ENCODE assay signal across 31 mouse cellular contexts in the genomic region with DNA sequence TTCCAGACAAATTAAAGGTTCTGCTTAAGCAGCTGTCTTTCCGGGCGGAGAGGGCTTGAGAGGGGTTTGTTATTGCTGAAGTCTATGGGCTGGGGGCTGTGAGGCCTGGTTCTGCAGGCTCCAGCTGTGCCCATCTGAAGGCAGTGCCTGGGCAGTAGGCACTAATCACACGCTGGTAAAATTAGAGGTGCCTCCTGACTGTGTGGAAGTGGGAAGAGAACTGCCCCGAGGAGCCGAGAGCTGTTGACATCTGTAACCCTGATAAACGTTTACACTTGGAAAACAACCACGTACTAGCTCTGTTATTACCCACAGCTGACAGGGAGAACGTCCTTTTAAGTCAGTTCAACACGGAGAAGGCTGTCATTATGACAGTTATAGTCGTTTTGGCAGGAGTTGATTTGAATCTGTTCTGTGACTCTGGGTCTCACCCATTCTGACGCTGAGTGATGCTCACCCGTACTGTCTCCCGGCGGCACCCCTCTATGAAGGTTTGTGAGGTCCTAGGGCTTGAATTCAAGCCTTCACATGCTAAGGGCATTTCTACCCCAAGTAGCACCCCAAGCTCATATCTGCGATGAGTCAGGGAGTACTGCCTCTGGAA. TPM values are rescaled to one million over a fixed set of nuclear protein-coding genes. Genes with fewer than 3 reads are reported as not detected.
DNase-seq lines count a peak whose midpoint lies in the region; ATAC-seq lines count a peak whose summit lies in the region.
"Had no signal": no experiment of that assay in that cellular context is flagged by ENCODE, and none has a peak within 500 bp of the region (broad histone marks: within the 10 kb centered on the region; RNA-seq: fewer than 3 reads in every experiment).

No protein-coding gene starts in this region.

- H3K27ac ChIP-seq in embryonic facial prominence, embryonic 14.5 days (replicated peaks; ENCODE audit: low read depth, low read length) = no peak overlapping the region
- H3K27ac ChIP-seq in embryonic facial prominence, embryonic 10.5 days (replicated peaks) = no peak overlapping the region
- H3K27ac ChIP-seq in heart, embryonic 12.5 days (ENCODE audit: poor library complexity, severe bottlenecking) = no peak overlapping the region
- H3K27ac ChIP-seq: embryonic facial prominence, embryonic 12.5 days; forebrain, embryonic 13.5 days; hindbrain, embryonic 14.5 days; limb, embryonic 10.5 days; limb, embryonic 15.5 days; liver, embryonic 13.5 days; macrophage; midbrain, embryonic 13.5 days; neural tube, embryonic 13.5 days; stomach, postnatal 0 days had no signal

- H3K4me3 ChIP-seq in embryonic facial prominence, embryonic 14.5 days (ENCODE audit: low read depth, low read length) = no peak overlapping the region
- no peak overlapping the region for H3K4me3 ChIP-seq in embryonic facial prominence, embryonic 10.5 days
- no peak overlapping the region for H3K4me3 ChIP-seq in heart, embryonic 12.5 days
- H3K4me3 ChIP-seq: embryonic facial prominence, embryonic 12.5 days; erythroblast, embryonic 14.5 days; forebrain, embryonic 13.5 days; limb, embryonic 10.5 days; limb, embryonic 15.5 days; liver, embryonic 13.5 days; midbrain, embryonic 13.5 days; neural tube, embryonic 13.5 days had no signal

- H3K27me3 ChIP-seq in embryonic facial prominence, embryonic 14.5 days (replicated peaks; ENCODE audit: control insufficient read depth, insufficient read depth, low read length) = no peaks in the 10 kb centered on the region
- H3K27me3 ChIP-seq in embryonic facial prominence, embryonic 10.5 days (replicated peaks; ENCODE audit: low read depth, poor library complexity, severe bottlenecking) = no peaks in the 10 kb centered on the region
- no peaks in the 10 kb centered on the region; the same call in 1 of the 2 replicates for H3K27me3 ChIP-seq in heart, embryonic 12.5 days (replicated peaks)
- H3K27me3 ChIP-seq: embryonic facial prominence, embryonic 12.5 days; forebrain, embryonic 13.5 days; limb, embryonic 15.5 days; liver, embryonic 13.5 days; midbrain, embryonic 13.5 days; neural tube, embryonic 13.5 days; Patski had no signal

- intact Hi-C loops in heart, postnatal 36 days (cut with DNase I) = no loop called here
- intact Hi-C loops in heart, postnatal 10 days (cut with DNase I) = no loop called here

- ATAC-seq in embryonic facial prominence, embryonic 14.5 days (ENCODE audit: low read depth) = no peak
- ATAC-seq in heart, embryonic 12.5 days (ENCODE audit: insufficient number of reproducible peaks, low FRiP score) = no peak
- ATAC-seq: forebrain, embryonic 13.5 days; intestine, postnatal 0 days; lung, postnatal 0 days; midbrain, embryonic 13.5 days; Patski had no signal

- DNase-seq in embryonic facial prominence, embryonic 14.5 days (ENCODE audit: low spot score) = peak; percentile 13
- DNase-seq in embryonic facial prominence, embryonic 10.5 days (ENCODE audit: low spot score) = no peak
- no peak for DNase-seq in heart, postnatal 36 days
- peak; percentile 25 for DNase-seq in brain, adult 2 months (ENCODE audit: low read depth, low spot score)
- DNase-seq in heart, postnatal 10 days = peak; percentile 12 to 20
- no peak for DNase-seq in urinary bladder, postnatal 14 days (ENCODE audit: low spot score)
- DNase-seq: cerebellum, adult 8-10 months; cerebellum, postnatal 25 days; gastrocnemius, postnatal 25 days; kidney, adult 9 months; kidney, postnatal 14 days; layer of hippocampus, adult 9-11 months; liver, embryonic 13.5 days; lung, adult 18-20 months; right cerebral cortex, postnatal 4 days; thymus, adult 18-20 months; thymus, postnatal 25 days had no signal

- no peaks in the 10 kb centered on the region for H3K4me1 ChIP-seq in embryonic facial prominence, embryonic 14.5 days (ENCODE audit: control insufficient read depth, insufficient read depth, low read length)
- no peaks in the 10 kb centered on the region for H3K4me1 ChIP-seq in embryonic facial prominence, embryonic 10.5 days
- peaks cover 7% of the 10 kb centered on the region for H3K4me1 ChIP-seq in heart, embryonic 12.5 days (replicated peaks)
- H3K4me1 ChIP-seq: embryonic facial prominence, embryonic 12.5 days; forebrain, embryonic 13.5 days; limb, embryonic 15.5 days; liver, embryonic 13.5 days; midbrain, embryonic 13.5 days; neural tube, embryonic 13.5 days had no signal

- WGBS in embryonic facial prominence, embryonic 14.5 days = 63% methylated on average over 15 of the region's 15 CpGs
- WGBS in embryonic facial prominence, embryonic 10.5 days = 78% methylated on average over 15 of the region's 15 CpGs
- WGBS in heart, embryonic 12.5 days = 55% methylated on average over 15 of the region's 15 CpGs

- H3K4me2 ChIP-seq in embryonic facial prominence, embryonic 14.5 days (ENCODE audit: low read depth, low read length) = no peak overlapping the region
- peak overlapping the region; percentile 36; the same call in 1 of the 2 replicates for H3K4me2 ChIP-seq in heart, embryonic 12.5 days
- H3K4me2 ChIP-seq: embryonic facial prominence, embryonic 12.5 days; forebrain, embryonic 13.5 days; hindbrain, embryonic 14.5 days; limb, embryonic 15.5 days; liver, embryonic 13.5 days; midbrain, embryonic 13.5 days; neural tube, embryonic 13.5 days had no signal

- no peak overlapping the region for H3K9ac ChIP-seq in embryonic facial prominence, embryonic 14.5 days (ENCODE audit: low read depth, low read length)
- H3K9ac ChIP-seq in heart, embryonic 12.5 days = peak overlapping the region; percentile 51; the same call in 1 of the 2 replicates
- H3K9ac ChIP-seq: embryonic facial prominence, embryonic 12.5 days; forebrain, embryonic 13.5 days; hindbrain, embryonic 14.5 days; limb, embryonic 15.5 days; liver, embryonic 13.5 days; midbrain, embryonic 13.5 days; neural tube, embryonic 13.5 days had no signal

- no peaks in the 10 kb centered on the region for H3K9me3 ChIP-seq in embryonic facial prominence, embryonic 14.5 days (ENCODE audit: control insufficient read depth, low read length)
- no peaks in the 10 kb centered on the region for H3K9me3 ChIP-seq in embryonic facial prominence, embryonic 10.5 days
- no peaks in the 10 kb centered on the region for H3K9me3 ChIP-seq in heart, embryonic 12.5 days (replicated peaks)
- H3K9me3 ChIP-seq: embryonic facial prominence, embryonic 12.5 days; forebrain, embryonic 13.5 days; limb, embryonic 10.5 days; limb, embryonic 15.5 days; liver, embryonic 13.5 days; midbrain, embryonic 13.5 days; neural tube, embryonic 13.5 days had no signal

- H3K36me3 ChIP-seq in embryonic facial prominence, embryonic 14.5 days (ENCODE audit: control insufficient read depth, insufficient read depth, low read length) = no peaks in the 10 kb centered on the region
- peaks cover 3% of the 10 kb centered on the region; the same call in 1 of the 2 replicates for H3K36me3 ChIP-seq in embryonic facial prominence, embryonic 10.5 days (replicated peaks)
- H3K36me3 ChIP-seq in heart, embryonic 12.5 days = no peaks in the 10 kb centered on the region
- H3K36me3 ChIP-seq: embryonic facial prominence, embryonic 12.5 days; limb, embryonic 15.5 days had no signal

RNA-seq across cellular contexts. Expression of a gene that starts 40.5 kb away (rescaled TPM):
- polyA plus RNA-seq in embryonic facial prominence, embryonic 14.5 days (2014; fragmentation: Nextera tagmentation; extraction: Ambion mirVana) = 1.9 and 2.2 TPM in 2 replicates
- polyA plus RNA-seq in embryonic facial prominence, embryonic 10.5 days (2016; fragmentation: Nextera tagmentation; extraction: Ambion mirVana) = 1.5 TPM in 2 replicates
- 1.7 and 2.1 TPM in 2 replicates for polyA plus RNA-seq in heart, embryonic 12.5 days (2016; fragmentation: Nextera tagmentation; extraction: Ambion mirVana)
- total RNA-seq in heart, postnatal 36 days (2021) = 1 to 10 TPM; 2.4 to 3.5 TPM
- 1 to 10 TPM; 1.5 to 1.8 TPM for total RNA-seq in heart, postnatal 10 days (2021)
- polyA plus RNA-seq: erythroblast, embryonic 14.5 days had no signal

Comparison
In these comparisons a context has a peak if more than half of its experiments do, and no peak if none do; other contexts are left out.
1. DNase-seq: peak in embryonic facial prominence, embryonic 14.5 days (single experiment), brain, adult 2 months (single experiment) and heart, postnatal 10 days (2 of 2); none in embryonic facial prominence, embryonic 10.5 days (single experiment), heart, postnatal 36 days (0 of 2) and urinary bladder, postnatal 14 days (single experiment).